Mouse (Mus musculus) bone marrow, adult 2 months (tissue): ENCODE results near the gene Unc13d.

ENCODE experiments used
- CTCF ChIP-seq: fragments of 200-500 bp; IDR thresholded peaks from 2 replicates; pipeline ENCODE4 v1.5.1; 2011; ENCODE audit warnings: low read length, control low read depth; ENCODE audit not compliant: control insufficient read depth, insufficient read depth
- POLR2A ChIP-seq: fragments of 200-500 bp; IDR thresholded peaks from 2 replicates; pipeline ENCODE4 v1.6.1; 2011; ENCODE audit warnings: low read depth, mild to moderate bottlenecking, control low read depth, low read length, borderline replicate concordance; ENCODE audit not compliant: control insufficient read depth

DNA sequence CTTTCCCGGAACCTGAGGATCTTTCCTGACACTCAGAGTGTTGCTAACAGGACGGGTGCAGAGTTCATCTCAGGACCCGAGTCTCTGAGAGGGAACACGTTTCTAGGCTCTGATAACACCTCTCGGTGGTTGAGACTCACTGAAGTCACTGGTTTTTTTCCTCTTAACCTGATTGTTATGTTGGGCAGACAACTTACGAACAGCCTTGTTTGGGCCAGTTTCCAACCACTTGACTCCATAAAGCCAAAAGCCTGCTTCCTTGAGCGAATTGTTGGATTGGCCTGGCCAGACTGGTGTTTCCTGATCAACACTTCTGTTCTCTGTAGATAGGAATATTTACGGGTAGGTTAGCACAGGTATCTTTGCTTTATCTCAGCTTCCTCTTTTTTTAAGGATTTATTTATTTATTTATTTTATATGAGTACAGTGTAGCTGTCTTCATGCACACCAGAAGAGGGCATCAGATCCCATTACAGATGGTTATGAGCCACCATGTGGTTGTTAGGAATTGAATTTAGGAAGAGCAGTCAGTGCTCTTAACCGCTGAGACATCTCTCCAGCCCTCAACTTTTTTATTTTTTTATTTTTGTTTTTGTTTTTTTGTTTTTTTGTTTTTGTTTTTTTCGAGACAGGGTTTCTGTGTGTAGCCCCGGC lies 11.1 kb upstream of the Unc13d start:
- no peak for TF ChIP-seq CTCF
- TF ChIP-seq POLR2A: no peak
